Mouse (Mus musculus): Measurements from ENCODE around the gene Abcf3. TPM values are rescaled to one million over a fixed set of nuclear protein-coding genes. Genes with fewer than 3 reads are reported as not detected.

Abcf3 gene
- total RNA-seq, 2 experiments from 2014 or later: 59.8 to 70.7 TPM

DNA sequence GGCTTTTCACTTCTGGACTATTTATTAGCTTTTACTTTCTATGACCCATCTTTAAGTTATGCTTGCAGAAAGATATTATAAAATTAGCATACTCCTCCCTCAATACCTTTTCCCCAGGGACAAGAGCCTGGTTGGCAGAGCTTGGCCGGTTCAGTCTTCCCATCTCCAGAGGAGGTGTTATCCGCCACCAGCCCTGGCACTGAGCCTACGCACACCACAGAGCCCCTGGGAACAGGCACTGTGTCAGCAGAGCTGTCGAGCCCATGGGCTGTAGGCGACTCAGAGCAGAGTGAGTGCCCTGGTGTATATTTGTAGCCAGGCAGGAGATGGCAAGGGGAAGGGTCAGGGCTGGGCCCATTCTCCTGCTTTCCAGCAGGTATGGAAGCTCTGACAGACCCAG lies 52.1 kb downstream of the Abcf3 start:
- H3K4me3 ChIP-seq: no peak overlapping the region
- H3K27ac ChIP-seq: no peak overlapping the region
- no peak for TF ChIP-seq CTCF (IDR thresholded peaks at IDR 0.05)
- intact Hi-C loops (cut with DNase I): no loop called here
- no peak for DNase-seq

DNA sequence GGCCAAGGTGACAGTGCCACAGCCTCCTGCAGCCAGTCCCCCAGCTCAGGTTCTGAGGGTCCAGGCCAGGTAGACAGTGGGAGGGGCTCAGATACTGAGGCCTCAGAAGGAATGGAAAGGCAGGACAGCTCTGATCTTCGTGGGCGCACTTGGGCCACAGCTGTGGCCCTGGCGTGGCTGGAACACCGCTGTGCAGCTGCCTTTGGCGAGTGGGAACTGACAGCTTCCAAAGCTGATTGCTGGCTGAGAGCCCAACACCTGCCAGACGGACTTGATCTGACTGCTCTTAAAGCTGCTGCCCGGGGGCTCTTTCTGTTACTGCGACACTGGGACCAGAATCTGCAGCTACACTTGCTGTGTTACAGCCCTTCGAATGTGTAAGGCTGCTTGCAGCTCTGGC lies 56.3 kb downstream of the Abcf3 start:
- Histone ChIP-seq H3K4me3 (no peak overlapping the region), H3K27ac (no peak overlapping the region)
- intact Hi-C loops (cut with DNase I): no loop called here
- TF ChIP-seq CTCF (IDR thresholded peaks at IDR 0.05): no peak
- DNase-seq: peak; percentile 52

DNA sequence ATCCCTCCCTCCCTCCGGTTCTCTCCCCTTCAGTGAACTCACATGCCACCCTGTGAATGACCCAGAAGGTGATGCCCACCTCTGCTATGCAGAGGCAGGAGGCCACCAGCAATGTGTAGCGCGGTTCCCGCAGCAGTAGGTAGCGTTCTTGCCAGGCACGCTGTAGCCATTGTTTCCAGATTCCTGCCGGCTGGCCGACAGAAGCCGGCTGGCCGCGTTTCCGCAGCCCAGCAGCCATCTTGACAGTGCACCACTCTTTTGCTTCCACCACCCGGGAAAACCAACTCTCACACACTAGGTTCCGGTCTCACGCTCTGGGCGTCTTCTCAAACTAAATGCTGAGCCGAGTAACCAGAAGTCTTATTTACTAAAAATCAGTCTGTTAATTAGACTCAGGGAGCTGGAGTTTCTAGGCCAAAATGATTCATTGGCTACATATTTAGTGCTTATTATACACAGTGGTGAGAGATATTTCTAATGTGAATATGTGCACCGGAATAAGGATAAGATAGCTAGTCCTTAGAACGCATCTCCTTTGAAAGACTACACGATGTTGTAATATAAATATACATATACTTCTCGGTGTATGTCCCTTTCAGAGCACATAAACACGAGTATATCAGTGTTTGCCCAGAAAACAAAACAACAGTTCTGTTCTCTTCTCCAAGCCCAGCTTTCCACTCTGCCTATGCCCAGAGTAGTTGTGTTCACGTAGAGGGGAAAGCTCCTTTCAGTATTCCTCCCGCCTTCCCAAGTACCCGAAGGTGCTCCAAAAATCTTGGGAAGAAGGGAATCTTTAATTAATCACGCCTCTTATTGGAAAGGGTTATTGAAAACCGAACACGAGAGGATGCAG lies 62.4 kb downstream of the Abcf3 start:
- intact Hi-C loops (cut with DNase I): loop anchor here (2.0 to 5.0 kb wide), 2 partner anchors 40 to 73 kb away; partner anchors contain the start of genes Ap2m1 and Psmd2
- TF ChIP-seq CTCF (IDR thresholded peaks at IDR 0.05): no peak
- peak; percentile 77 for DNase-seq
- Histone ChIP-seq H3K4me3 (peak overlapping the region; percentile 86), H3K27ac (peak overlapping the region; percentile 93)

Small RNA genes lying within 50 kb of the gene (microRNA-seq; reads per million reads assigned to microRNA genes)
- not detected for gene Mir1224

Other genes starting within 250 kb of the Abcf3 start
- gene Parl, start 246.2 kb upstream of the Abcf3 start, total RNA-seq (2021): 10 to 100 TPM; 60.9 to 69.8 TPM
- 1 to 10 TPM in 1 of 2 experiments, under 1 TPM in 1; 0.18 to 1.0 TPM for gene Cyp2ab1, start 223.2 kb upstream of the Abcf3 start, total RNA-seq (2021)
- 10 to 100 TPM; 54.4 to 66.0 TPM for gene Abcc5, start 122.2 kb upstream of the Abcf3 start, total RNA-seq (2021)
- gene Eif2b5, start 49.8 kb upstream of the Abcf3 start, total RNA-seq (2021): 10 to 100 TPM; 55.7 to 62.8 TPM
- 10 to 100 TPM; 30.7 to 31.3 TPM for gene Dvl3, start 31.6 kb upstream of the Abcf3 start, total RNA-seq (2021)
- gene Ap2m1, start 13.1 kb upstream of the Abcf3 start, total RNA-seq (2021): 100 to 1,000 TPM; 137 to 157 TPM
- gene Vwa5b2, start 40.9 kb downstream of the Abcf3 start, total RNA-seq (2021): under 1 TPM; 0.08 to 0.20 TPM
- 1 to 10 TPM; 3.4 to 6.3 TPM for gene Eef1akmt4, start 63.0 kb downstream of the Abcf3 start, total RNA-seq (2021)
- gene Gm49333, start 63.0 kb downstream of the Abcf3 start, total RNA-seq (2021): not detected
- 10 to 100 TPM; 13.4 to 14.6 TPM for gene Alg3, start 63.2 kb downstream of the Abcf3 start, total RNA-seq (2021)
- gene Camk2n2, start 72.7 kb downstream of the Abcf3 start, total RNA-seq (2021): 1 to 10 TPM; 1.1 to 1.3 TPM
- under 1 TPM in 1 of 2 experiments, not detected in 1; 0.42 TPM for gene Ece2, start 81.3 kb downstream of the Abcf3 start, total RNA-seq (2021)
- gene Psmd2, start 103.1 kb downstream of the Abcf3 start, total RNA-seq (2021): 100 to 1,000 TPM; 223 to 253 TPM
- gene Eif4g1, start 119.7 kb downstream of the Abcf3 start, total RNA-seq (2021): 100 to 1,000 TPM; 428 to 462 TPM
- gene Fam131a, start 144.7 kb downstream of the Abcf3 start, total RNA-seq (2021): 10 to 100 TPM; 46.0 to 62.9 TPM
- gene Polr2h, start 169.1 kb downstream of the Abcf3 start, total RNA-seq (2021): 1 to 10 TPM; 7.6 to 9.2 TPM
- gene Clcn2, start 169.2 kb downstream of the Abcf3 start, total RNA-seq (2021): 1 to 10 TPM in 1 of 2 experiments, under 1 TPM in 1; 0.89 to 1.0 TPM
- 1 to 10 TPM; 2.9 to 3.6 TPM for gene Chrd, start 184.6 kb downstream of the Abcf3 start, total RNA-seq (2021)
- gene Thpo, start 185.9 kb downstream of the Abcf3 start, total RNA-seq (2021): 1 to 10 TPM; 5.1 to 6.3 TPM

Data from gastrocnemius, adult 2 months (tissue).